Mouse (Mus musculus): ENCODE measurements at regions not wholly inside any gene's neighbourhood (a gene's known extent, or its start where the extent isn't known, plus 50 kb on each side); places are given as distances from the start of the nearest gene placed in this dataset.

DNA sequence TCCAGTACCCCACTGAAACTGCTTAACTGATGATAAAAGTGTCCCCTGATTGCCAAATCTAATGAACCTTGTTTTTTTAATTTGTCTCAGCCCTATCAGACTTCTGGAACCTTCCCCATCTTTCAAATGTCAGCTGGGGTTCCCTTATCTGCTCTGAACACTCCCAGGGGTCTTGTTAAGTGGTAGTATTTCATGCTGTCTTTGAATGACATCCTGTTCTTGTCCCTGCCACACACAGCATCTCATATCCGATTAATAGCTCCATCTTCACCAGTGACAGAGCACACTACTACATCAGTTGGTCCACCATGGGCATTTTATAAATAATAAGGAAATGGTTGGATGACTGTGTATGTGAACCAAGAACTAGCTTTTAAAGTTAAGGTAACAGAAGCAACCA, 56.6 kb upstream of the Sfrp2 start:
- Histone ChIP-seq H3K4me3 (ENCODE audit: low read depth, low read length) (no peak overlapping the region), H3K4me2 (ENCODE audit: low read depth, low read length, poor library complexity, severe bottlenecking) (no peak overlapping the region), H3K36me3 (ENCODE audit: insufficient read depth, low read length) (no peaks in the 10 kb centered on the region), H3K9ac (replicated peaks; ENCODE audit: low read length, poor library complexity, severe bottlenecking) (no peak overlapping the region), H3K27ac (ENCODE audit: low read depth, low read length) (no peak overlapping the region), H3K9me3 (ENCODE audit: low read length) (no peaks in the 10 kb centered on the region), H3K4me1 (ENCODE audit: insufficient read depth, low read length) (no peaks in the 10 kb centered on the region), H3K27me3 (ENCODE audit: insufficient read depth, low read length) (no peaks in the 10 kb centered on the region)
- no peak for DNase-seq (ENCODE audit: low spot score)
- no peak for TF ChIP-seq CTCF (IDR thresholded peaks at IDR 0.05)
- 55% methylated on average over 1 of the region's 1 CpGs for WGBS
- ATAC-seq (ENCODE audit: low FRiP score): no peak

DNA sequence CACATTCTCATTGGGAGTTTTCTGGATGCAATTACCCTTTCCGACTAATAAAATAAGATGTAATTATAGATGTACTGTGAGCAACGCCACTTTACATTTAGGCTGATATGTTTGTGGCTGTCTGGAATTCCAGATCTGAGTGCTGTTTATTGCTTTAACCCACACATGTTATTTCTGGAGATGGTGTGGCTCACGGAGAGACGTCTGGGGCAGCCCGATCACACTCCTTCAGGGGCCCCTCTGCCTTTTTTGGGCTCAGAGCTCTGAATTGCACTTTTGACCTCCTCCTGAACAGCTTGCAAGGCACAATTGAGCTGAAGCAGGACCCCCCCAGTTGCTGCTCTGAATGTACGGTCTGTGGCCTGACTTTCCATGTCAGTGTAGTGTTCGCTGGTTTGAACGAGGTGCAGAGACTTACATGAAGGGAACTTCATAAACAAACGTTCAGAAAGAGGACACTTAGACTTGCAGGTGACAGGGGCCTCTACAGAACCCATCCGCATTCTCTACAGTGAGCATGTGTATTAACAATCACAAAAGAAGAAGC, 55.1 kb upstream of the Sfrp2 start:
- Histone ChIP-seq H3K9ac (replicated peaks; ENCODE audit: low read length, poor library complexity, severe bottlenecking) (no peak overlapping the region), H3K4me2 (ENCODE audit: low read depth, low read length, poor library complexity, severe bottlenecking) (no peak overlapping the region), H3K27ac (ENCODE audit: low read depth, low read length) (no peak overlapping the region), H3K9me3 (ENCODE audit: low read length) (no peaks in the 10 kb centered on the region), H3K36me3 (ENCODE audit: insufficient read depth, low read length) (no peaks in the 10 kb centered on the region), H3K27me3 (ENCODE audit: insufficient read depth, low read length) (no peaks in the 10 kb centered on the region), H3K4me3 (ENCODE audit: low read depth, low read length) (no peak overlapping the region), H3K4me1 (ENCODE audit: insufficient read depth, low read length) (no peaks in the 10 kb centered on the region)
- ATAC-seq (ENCODE audit: low FRiP score) (no peak), DNase-seq (ENCODE audit: low spot score) (no peak)
- TF ChIP-seq CTCF (IDR thresholded peaks at IDR 0.05): no peak
- WGBS: 65% methylated on average over 10 of the region's 10 CpGs

DNA sequence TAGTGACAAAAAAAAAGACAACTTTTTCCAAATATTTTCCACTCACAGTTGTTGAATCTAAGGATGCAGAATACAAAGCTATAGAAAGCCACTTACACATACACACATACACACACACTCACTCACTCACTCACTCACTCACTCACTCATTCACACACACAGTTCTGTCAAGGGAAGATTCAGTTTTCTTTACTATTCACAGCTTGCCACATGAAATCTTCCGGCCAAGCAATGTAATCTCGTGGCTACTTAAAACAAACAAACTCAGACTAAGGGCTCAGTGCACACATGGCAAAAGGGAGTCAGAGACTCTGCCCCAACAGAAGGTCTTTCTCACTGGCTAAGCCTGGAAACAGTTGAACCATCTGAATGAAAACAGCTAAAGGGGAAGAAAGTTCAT, 53.8 kb upstream of the Sfrp2 start:
- WGBS: 81% methylated on average over 2 of the region's 2 CpGs
- H3K27ac ChIP-seq (ENCODE audit: low read depth, low read length): no peak overlapping the region
- no peak for TF ChIP-seq CTCF (IDR thresholded peaks at IDR 0.05)
- no peaks in the 10 kb centered on the region for H3K9me3 ChIP-seq (ENCODE audit: low read length)
- ATAC-seq (ENCODE audit: low FRiP score): no peak
- H3K4me2 ChIP-seq (ENCODE audit: low read depth, low read length, poor library complexity, severe bottlenecking): no peak overlapping the region
- no peak for DNase-seq (ENCODE audit: low spot score)
- no peaks in the 10 kb centered on the region for H3K4me1 ChIP-seq (ENCODE audit: insufficient read depth, low read length)
- H3K9ac ChIP-seq (replicated peaks; ENCODE audit: low read length, poor library complexity, severe bottlenecking): no peak overlapping the region
- no peak overlapping the region for H3K4me3 ChIP-seq (ENCODE audit: low read depth, low read length)
- H3K36me3 ChIP-seq (ENCODE audit: insufficient read depth, low read length): no peaks in the 10 kb centered on the region
- H3K27me3 ChIP-seq (ENCODE audit: insufficient read depth, low read length): no peaks in the 10 kb centered on the region

DNA sequence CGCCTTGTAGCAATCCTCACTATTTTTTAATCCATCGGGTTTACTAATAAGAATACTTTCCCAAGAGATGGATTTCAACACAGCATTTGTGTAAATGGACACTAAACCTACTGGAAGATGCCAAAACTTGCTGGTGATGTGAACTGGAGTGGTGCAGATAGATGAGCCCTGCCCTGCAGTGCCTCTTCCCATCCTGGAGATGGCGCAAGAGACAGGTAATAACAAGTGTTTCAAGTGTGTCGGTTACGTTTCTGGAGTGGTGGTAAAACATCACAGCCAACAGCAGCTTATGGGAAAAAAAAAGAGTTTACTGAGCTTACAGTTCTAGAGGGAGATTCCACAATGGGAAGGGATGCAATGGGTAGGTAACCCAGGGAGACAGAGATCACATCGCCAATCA, 51.5 kb upstream of the Sfrp2 start:
- Histone ChIP-seq H3K4me3 (ENCODE audit: low read depth, low read length) (no peak overlapping the region), H3K4me1 (ENCODE audit: insufficient read depth, low read length) (no peaks in the 10 kb centered on the region), H3K9ac (replicated peaks; ENCODE audit: low read length, poor library complexity, severe bottlenecking) (no peak overlapping the region), H3K9me3 (ENCODE audit: low read length) (no peaks in the 10 kb centered on the region), H3K36me3 (ENCODE audit: insufficient read depth, low read length) (no peaks in the 10 kb centered on the region), H3K27ac (ENCODE audit: low read depth, low read length) (no peak overlapping the region), H3K27me3 (ENCODE audit: insufficient read depth, low read length) (no peaks in the 10 kb centered on the region), H3K4me2 (ENCODE audit: low read depth, low read length, poor library complexity, severe bottlenecking) (no peak overlapping the region)
- ATAC-seq (ENCODE audit: low FRiP score) (no peak), DNase-seq (ENCODE audit: low spot score) (no peak)
- peak; percentile 37 for TF ChIP-seq CTCF (IDR thresholded peaks at IDR 0.05)
- 60% methylated on average over 6 of the region's 6 CpGs for WGBS

All from midbrain, postnatal 0 days (tissue).